Mouse (Mus musculus): ENCODE data around the gene Dnajc7.

DNA sequence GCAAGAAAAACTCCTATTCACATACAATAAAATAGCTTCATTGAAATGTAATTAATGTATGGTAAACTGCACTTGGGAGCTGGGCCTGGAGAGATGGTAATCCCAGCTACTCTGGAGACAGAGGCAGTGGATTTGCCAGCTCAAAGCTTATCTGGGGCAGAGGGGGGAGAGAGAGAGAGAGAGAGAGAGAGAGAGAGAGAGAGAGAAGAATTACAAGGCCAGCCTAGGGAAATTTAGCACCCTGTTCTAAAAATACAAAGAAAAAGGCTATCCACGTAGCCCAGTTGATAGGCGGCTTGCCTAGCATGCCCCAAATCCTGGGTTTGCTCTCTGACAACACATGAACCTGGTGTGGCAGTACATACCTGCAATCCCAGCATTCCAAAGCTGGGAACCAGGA, 78.4 kb downstream of the Dnajc7 start:
- no peak for TF ChIP-seq FLI1 (IDR thresholded peaks at IDR 0.05; ENCODE audit: low read length)
- no peak for TF ChIP-seq GATA1 (IDR thresholded peaks at IDR 0.05; ENCODE audit: borderline replicate concordance, low read length)

Data from megakaryocyte, embryonic 14.5 days (primary cell).